Mouse (Mus musculus) heart, embryonic 16.5 days (tissue): ENCODE measurements around the gene Ppp2r5b. TPM values are rescaled to one million over a fixed set of nuclear protein-coding genes. Genes with fewer than 3 reads are reported as not detected.

ENCODE experiments used
- ATAC-seq: fragments of 200-750 bp; cut with Nextera tagmentation; replicated peaks from 2 replicates; pipeline ENCODE4 v1.8.0; 2017; ENCODE audit warnings: moderate number of reproducible peaks; ENCODE audit not compliant: insufficient read depth, low FRiP score; ENCODE audit errors: extremely low read depth
- H3K27ac ChIP-seq: fragments of 300-500 bp; sonication (generic); 2 replicates; pipeline ENCODE4 v1.5.1; 2014; ENCODE audit warnings: mild to moderate bottlenecking, low read length, control low read depth, moderate library complexity
- H3K27me3 ChIP-seq: fragments of 300-500 bp; sonication (generic); 2 replicates; pipeline ENCODE4 v1.6.1; 2014; ENCODE audit warnings: low read length, mixed read lengths; ENCODE audit not compliant: control insufficient read depth, insufficient read depth
- H3K36me3 ChIP-seq: fragments of 300-500 bp; sonication (generic); 2 replicates; pipeline ENCODE4 v1.6.1; 2014; ENCODE audit not compliant: control insufficient read depth, insufficient read depth
- H3K4me1 ChIP-seq: fragments of 300-500 bp; sonication (generic); 2 replicates; pipeline ENCODE4 v1.6.1; 2014; ENCODE audit warnings: low read length, mixed read lengths; ENCODE audit not compliant: control insufficient read depth, insufficient read depth
- H3K4me2 ChIP-seq: fragments of 300-500 bp; sonication (generic); 2 replicates; pipeline ENCODE4 v1.6.1; 2014; ENCODE audit warnings: low read depth, mild to moderate bottlenecking, control low read depth, low read length
- H3K4me3 ChIP-seq: fragments of 300-500 bp; sonication (generic); 2 replicates; pipeline ENCODE4 v1.5.1; 2014; ENCODE audit warnings: mild to moderate bottlenecking, control low read depth, low read length
- H3K9ac ChIP-seq: fragments of 300-500 bp; sonication (generic); 2 replicates; pipeline ENCODE4 v1.6.1; 2014; ENCODE audit warnings: low read length, control low read depth
- H3K9me3 ChIP-seq: fragments of 300-500 bp; sonication (generic); replicated peaks from 2 replicates; pipeline ENCODE4 v1.6.1; 2016; ENCODE audit warnings: low read length; ENCODE audit not compliant: control insufficient read depth
- WGBS: fragments of 180-500 bp; shearing (Covaris S2); extraction: QIAGEN DNeasy Blood & Tissue Kit; methylation state at CpG from one replicate; pipeline ENCODE4 v1.1.7; 2014; 5-methylcytosine and 5-hydroxymethylcytosine counted together
- polyA plus RNA-seq: library from polyadenylated mRNA; unstranded; fragments of >200 nt; fragmentation: Nextera tagmentation; extraction: Ambion mirVana; gene quantifications from 2 replicates; pipeline ENCODE4 v1.2.1, GENCODE M21; 2015

Ppp2r5b gene
- polyA plus RNA-seq, 1 experiment from 2014 or later = 22.6 TPM

DNA sequence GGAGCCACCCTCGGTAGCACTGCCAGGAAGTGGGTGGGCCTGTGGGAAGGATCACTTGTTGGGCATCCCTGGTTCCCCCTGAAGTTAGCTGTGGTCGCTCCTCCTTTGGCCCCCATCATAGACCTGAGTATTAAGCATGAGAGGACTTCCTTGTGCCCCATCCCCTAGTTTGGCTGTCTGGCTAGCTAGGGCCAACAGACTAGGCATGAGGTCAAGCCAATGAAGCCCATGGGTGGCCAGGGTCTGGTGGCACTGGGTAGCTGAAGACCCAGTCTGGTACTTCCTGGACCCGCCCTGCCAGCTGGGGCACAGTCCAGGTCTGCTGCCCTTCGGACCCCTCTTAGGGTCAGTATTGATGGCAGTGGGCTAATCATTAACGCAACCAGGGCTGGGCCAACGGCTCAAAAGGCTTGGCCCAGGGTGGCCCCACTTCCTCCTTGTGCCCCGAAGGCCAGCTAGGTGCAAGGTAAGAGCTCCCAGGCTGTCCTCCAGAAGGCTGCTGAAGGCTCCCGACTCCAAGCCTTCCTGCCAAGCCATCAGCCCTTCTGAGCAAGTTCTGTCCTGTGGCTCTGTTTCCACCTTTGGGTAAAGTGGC lies 27.3 kb upstream of the Ppp2r5b start:
- no peaks in the 10 kb centered on the region; the same call in 1 of the 2 replicates for H3K4me1 ChIP-seq
- no peak overlapping the region for H3K27ac ChIP-seq
- H3K9ac ChIP-seq = no peak overlapping the region
- ATAC-seq = no peak
- 81% methylated on average over 8 of the region's 8 CpGs for WGBS
- no peaks in the 10 kb centered on the region for H3K27me3 ChIP-seq
- 0 out of 2 replicates have a peak, but pooled peaks cover 2% of the 10 kb centered on the region for H3K9me3 ChIP-seq
- H3K36me3 ChIP-seq = peaks cover 19% of the 10 kb centered on the region
- no peak overlapping the region for H3K4me3 ChIP-seq
- H3K4me2 ChIP-seq = no peak overlapping the region

DNA sequence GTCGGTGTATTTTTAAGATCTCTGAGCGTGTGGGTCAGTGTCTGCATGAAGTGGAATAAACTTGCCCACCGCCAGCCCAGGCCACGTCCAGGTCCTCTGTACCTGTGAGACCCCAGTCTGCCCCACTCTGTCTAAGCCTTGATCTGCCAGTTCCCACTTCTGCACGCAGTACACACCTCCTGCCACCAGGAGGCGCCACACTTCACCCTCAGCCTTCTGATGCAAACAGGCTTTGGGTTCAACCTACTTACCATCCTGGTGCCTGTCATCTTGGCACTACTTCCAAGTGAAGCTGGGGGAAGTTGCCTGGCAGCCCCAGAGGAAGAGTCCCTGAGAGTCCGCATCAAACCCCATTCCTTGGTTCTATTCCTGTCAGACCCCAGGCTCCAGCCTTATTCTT lies 26.6 kb upstream of the Ppp2r5b start:
- Histone ChIP-seq H3K4me1 (no peaks in the 10 kb centered on the region), H3K27me3 (no peaks in the 10 kb centered on the region), H3K4me3 (no peak overlapping the region), H3K27ac (no peak overlapping the region), H3K9ac (no peak overlapping the region), H3K36me3 (peaks cover 26% of the 10 kb centered on the region), H3K4me2 (no peak overlapping the region), H3K9me3 (0 out of 2 replicates have a peak, but pooled peaks cover 2% of the 10 kb centered on the region)
- 58% methylated on average over 7 of the region's 7 CpGs for WGBS
- ATAC-seq = no peak

DNA sequence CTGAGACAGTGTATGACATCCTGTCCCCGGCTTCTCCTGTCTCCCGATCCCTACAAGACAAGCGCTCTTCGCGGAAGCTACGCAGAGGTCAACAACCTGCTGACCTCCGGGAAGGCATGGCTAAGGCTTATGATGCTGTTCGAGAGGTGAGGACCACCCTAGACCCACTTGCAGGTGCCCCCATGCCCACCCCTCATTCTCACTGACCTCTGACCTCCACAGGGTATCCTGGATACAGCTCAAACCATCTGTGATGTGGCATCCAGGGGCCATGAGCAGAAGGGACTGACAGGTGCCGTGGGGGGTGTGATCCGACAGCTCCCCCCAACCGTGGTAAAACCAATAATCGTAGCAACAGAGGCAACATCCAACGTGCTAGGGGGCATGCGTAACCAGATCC lies 25.7 kb upstream of the Ppp2r5b start:
- 96% methylated on average over 14 of the region's 14 CpGs for WGBS
- no peak for ATAC-seq
- H3K36me3 ChIP-seq = peaks cover 35% of the 10 kb centered on the region

DNA sequence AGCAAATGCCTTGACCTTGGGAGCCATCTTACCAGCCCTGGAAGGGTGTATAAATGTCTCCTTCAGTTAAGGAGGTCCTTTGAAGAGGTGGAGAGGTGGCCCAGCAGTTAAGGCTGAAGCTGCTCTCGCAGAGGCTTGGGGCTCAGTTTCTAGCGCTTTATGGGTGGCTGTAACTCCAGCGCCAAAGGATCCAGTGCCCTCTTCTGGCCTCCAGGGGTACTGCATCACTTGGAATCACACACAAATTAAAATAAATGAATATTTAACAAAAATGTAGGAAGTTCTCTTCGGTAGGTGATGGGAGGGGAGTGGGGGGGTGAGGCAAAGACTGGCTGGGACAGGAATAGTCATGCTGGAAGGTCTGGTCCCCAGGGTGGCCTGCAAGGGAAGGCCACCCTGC lies 25.3 kb upstream of the Ppp2r5b start:
- 72% methylated on average over 4 of the region's 4 CpGs for WGBS

More for the DNA sequence above, 25.7 kb upstream of the Ppp2r5b start:
- Histone ChIP-seq H3K27me3 (no peaks in the 10 kb centered on the region), H3K9ac (no peak overlapping the region), H3K9me3 (0 out of 2 replicates have a peak, but pooled peaks cover 2% of the 10 kb centered on the region), H3K4me2 (no peak overlapping the region), H3K4me3 (no peak overlapping the region), H3K4me1 (no peaks in the 10 kb centered on the region), H3K27ac (no peak overlapping the region)

DNA sequence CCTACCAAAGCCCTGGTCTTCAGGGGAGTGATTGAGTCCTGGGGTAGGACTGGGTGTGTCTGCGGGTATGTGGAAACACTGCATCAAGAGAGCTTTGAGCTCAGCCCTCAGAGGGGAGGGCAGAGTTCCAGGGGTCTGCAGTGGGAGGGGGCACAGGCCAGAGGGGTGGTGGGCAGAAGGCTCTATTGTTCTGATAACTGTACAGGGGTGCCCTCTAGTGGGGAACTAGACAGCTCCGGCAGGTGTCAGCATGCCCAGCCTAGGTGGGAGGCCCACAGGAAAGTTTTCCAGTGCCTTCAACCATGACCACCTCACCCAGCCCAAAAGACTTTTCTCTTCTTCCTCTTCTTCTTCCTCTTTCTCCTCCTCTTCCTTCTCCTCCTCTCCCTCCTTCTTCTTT lies 24.8 kb upstream of the Ppp2r5b start:
- H3K27ac ChIP-seq = no peak overlapping the region
- H3K9me3 ChIP-seq = 0 out of 2 replicates have a peak, but pooled peaks cover 2% of the 10 kb centered on the region
- no peaks in the 10 kb centered on the region for H3K27me3 ChIP-seq
- no peak overlapping the region for H3K4me3 ChIP-seq
- no peak overlapping the region for H3K9ac ChIP-seq
- H3K4me1 ChIP-seq = no peaks in the 10 kb centered on the region
- no peak for ATAC-seq
- no peak overlapping the region for H3K4me2 ChIP-seq
- H3K36me3 ChIP-seq = peaks cover 37% of the 10 kb centered on the region
- WGBS = 79% methylated on average over 2 of the region's 2 CpGs

More for the DNA sequence above, 25.3 kb upstream of the Ppp2r5b start:
- ATAC-seq = no peak
- Histone ChIP-seq H3K4me1 (no peaks in the 10 kb centered on the region), H3K9me3 (0 out of 2 replicates have a peak, but pooled peaks cover 2% of the 10 kb centered on the region), H3K4me2 (no peak overlapping the region), H3K27me3 (no peaks in the 10 kb centered on the region), H3K36me3 (peaks cover 36% of the 10 kb centered on the region), H3K9ac (no peak overlapping the region), H3K27ac (no peak overlapping the region), H3K4me3 (no peak overlapping the region)

DNA sequence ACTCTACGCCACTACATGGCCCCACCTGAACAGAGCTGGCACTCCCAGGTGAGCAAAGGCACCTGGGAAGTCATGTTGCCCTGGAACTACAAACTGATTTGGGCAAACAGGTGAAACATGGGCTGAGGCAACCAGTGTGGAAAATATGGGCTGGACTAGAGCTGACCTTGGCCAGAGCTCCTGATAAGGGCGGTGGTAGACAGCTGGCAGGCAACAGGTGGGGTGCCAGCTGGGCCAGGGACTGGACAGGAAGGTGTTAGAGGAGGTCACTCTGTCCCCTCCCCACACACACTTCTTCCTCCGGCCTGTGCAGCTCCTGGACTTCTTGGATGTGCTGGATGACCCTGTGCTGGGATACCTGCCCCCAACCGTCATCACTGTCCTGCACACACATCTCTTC lies 17.3 kb upstream of the Ppp2r5b start:
- 86% methylated on average over 4 of the region's 4 CpGs for WGBS
- no peak for ATAC-seq
- H3K4me2 ChIP-seq = no peak overlapping the region

DNA sequence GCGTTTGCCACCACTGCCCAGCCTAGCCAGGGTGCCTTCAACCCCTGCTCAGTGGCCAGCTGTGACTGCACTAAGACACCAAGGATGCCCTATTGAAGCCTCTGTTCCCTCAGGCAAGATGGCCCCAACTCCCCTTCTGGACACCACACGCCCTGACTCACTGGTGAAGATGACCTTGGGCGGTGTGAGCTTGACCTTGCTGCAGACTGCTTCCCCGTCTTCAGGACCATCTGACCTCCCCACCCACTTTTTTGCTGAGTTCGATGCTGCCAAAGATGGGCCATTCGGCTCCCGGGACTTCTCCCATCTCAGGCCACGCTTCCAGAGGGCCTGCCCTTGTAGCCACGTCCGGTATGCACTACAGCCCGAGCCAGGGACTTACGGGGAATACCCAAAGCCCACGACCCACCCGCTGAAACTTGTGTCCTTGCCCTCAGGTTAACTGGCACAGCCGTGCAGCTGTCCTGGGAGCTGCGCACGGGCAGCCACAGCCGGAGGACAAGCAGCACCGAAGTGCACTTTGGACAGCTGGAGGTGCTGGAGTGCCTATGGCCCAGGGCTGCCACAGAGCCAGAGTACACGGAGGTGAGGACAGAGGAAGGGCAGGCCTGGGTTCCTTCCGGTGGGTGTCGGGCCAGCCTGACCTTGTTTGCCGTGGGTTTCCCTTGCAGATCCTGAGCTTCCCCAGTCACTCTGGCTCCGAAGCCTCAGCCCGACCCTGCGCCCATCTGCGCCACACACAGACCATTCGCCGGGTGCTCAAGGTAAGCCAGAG lies 12.0 kb upstream of the Ppp2r5b start:
- Histone ChIP-seq H3K4me3 (no peak overlapping the region), H3K36me3 (peaks cover 44% of the 10 kb centered on the region), H3K27ac (no peak overlapping the region), H3K4me1 (peaks cover 4% of the 10 kb centered on the region), H3K9ac (no peak overlapping the region), H3K27me3 (no peaks in the 10 kb centered on the region), H3K4me2 (no peak overlapping the region), H3K9me3 (no peaks in the 10 kb centered on the region)
- ATAC-seq = no peak
- 88% methylated on average over 29 of the region's 29 CpGs for WGBS

More for the DNA sequence above, 17.3 kb upstream of the Ppp2r5b start:
- H3K4me3 ChIP-seq = no peak overlapping the region
- H3K27me3 ChIP-seq = no peaks in the 10 kb centered on the region
- H3K9me3 ChIP-seq = no peaks in the 10 kb centered on the region
- no peak overlapping the region for H3K9ac ChIP-seq
- no peak overlapping the region for H3K27ac ChIP-seq
- peaks cover 49% of the 10 kb centered on the region for H3K36me3 ChIP-seq
- H3K4me1 ChIP-seq = no peaks in the 10 kb centered on the region

DNA sequence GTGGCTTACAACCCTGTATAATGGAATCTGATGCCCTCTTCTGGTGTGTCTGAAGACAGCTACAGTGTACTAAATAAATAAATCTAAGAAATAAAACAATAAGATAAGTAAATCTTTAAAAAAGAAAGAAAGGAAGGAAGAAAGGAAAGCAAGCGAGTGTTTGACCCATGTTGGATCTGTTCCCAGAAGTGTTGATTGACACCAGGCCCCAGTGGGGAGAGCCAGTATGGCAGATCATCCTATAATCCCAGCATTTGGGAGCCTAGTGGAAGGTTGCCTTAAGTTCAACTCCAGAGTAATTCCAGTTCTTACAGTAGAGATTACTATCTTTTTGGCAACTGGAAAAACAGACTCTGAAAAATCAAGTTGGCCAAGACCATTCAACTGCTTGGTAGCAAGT lies 10.1 kb upstream of the Ppp2r5b start:
- Histone ChIP-seq H3K27me3 (no peaks in the 10 kb centered on the region), H3K27ac (no peak overlapping the region), H3K4me2 (no peak overlapping the region), H3K4me1 (peaks cover 9% of the 10 kb centered on the region), H3K4me3 (no peak overlapping the region), H3K9ac (no peak overlapping the region), H3K36me3 (peaks cover 37% of the 10 kb centered on the region), H3K9me3 (no peaks in the 10 kb centered on the region)
- ATAC-seq = no peak
- 29% methylated on average over 1 of the region's 1 CpGs for WGBS

DNA sequence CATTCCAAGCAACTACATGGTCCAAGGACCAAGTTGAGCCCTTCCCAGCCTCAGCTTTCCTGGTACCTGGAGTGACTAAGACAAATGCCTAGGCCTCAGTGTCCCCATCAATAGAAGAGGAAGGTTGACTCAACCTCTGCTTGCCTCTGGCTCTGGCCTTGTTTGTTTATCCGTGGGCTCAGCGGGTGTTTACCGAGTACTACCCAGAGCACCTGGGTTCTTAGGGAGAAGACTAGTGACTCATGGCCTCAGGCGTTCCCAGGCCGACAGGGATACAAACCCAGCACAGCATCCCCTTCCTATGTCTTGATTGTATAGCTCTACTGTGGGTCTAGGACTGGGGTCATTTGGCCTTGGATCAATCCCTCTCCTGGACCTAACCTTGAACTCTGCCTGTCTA lies 7.6 kb upstream of the Ppp2r5b start:
- Histone ChIP-seq H3K9ac (no peak overlapping the region), H3K4me1 (peaks cover 9% of the 10 kb centered on the region), H3K36me3 (peaks cover 33% of the 10 kb centered on the region), H3K27me3 (no peaks in the 10 kb centered on the region), H3K4me2 (no peak overlapping the region), H3K27ac (no peak overlapping the region), H3K4me3 (no peak overlapping the region), H3K9me3 (no peaks in the 10 kb centered on the region)
- WGBS = 78% methylated on average over 5 of the region's 5 CpGs
- no peak for ATAC-seq
